Mouse (Mus musculus): ENCODE data around the gene Rbms2. TPM values are rescaled to one million over a fixed set of nuclear protein-coding genes. Genes with fewer than 3 reads are reported as not detected.

The Rbms2 gene
- polyA plus RNA-seq, 1 experiment from 2014 or later, result 19.7 TPM

GRCm38 (mm10) chr10:128110103-128110761 is 69.9 kb downstream of the Rbms2 start:
- WGBS, result 91% methylated on average over 4 of the region's 4 CpGs

GRCm38 (mm10) chr10:128097587-128097971 is 82.5 kb downstream of the Rbms2 start:
- Histone ChIP-seq H3K9me3 (ENCODE audit: control insufficient read depth, low read length) (no peaks in the 10 kb centered on the region), H3K4me3 (ENCODE audit: low read depth, low read length) (peak overlapping the region; percentile 100), H3K4me1 (ENCODE audit: control insufficient read depth, insufficient read depth, low read length) (peaks cover 19% of the 10 kb centered on the region), H3K4me2 (peak overlapping the region; percentile 71), H3K36me3 (ENCODE audit: control insufficient read depth, insufficient read depth, low read length) (no peaks in the 10 kb centered on the region), H3K27me3 (ENCODE audit: control insufficient read depth, insufficient read depth, low read length) (no peaks in the 10 kb centered on the region), H3K9ac (ENCODE audit: low read length) (peak overlapping the region; percentile 92), H3K27ac (ENCODE audit: low read depth, low read length) (peak overlapping the region; percentile 68)
- peak; percentile 97 for DNase-seq (ENCODE audit: low spot score, missing footprints)
- 0% methylated on average over 11 of the region's 13 CpGs for WGBS
- ATAC-seq (ENCODE audit: low FRiP score), result no peak

More at GRCm38 (mm10) chr10:128110103-128110761, 69.9 kb downstream of the Rbms2 start:
- DNase-seq (ENCODE audit: low spot score, missing footprints) (no peak), ATAC-seq (ENCODE audit: low FRiP score) (no peak)
- Histone ChIP-seq H3K4me1 (ENCODE audit: control insufficient read depth, insufficient read depth, low read length) (no peaks in the 10 kb centered on the region), H3K4me2 (no peak overlapping the region), H3K27me3 (ENCODE audit: control insufficient read depth, insufficient read depth, low read length) (no peaks in the 10 kb centered on the region), H3K36me3 (ENCODE audit: control insufficient read depth, insufficient read depth, low read length) (peaks cover 19% of the 10 kb centered on the region), H3K9me3 (ENCODE audit: control insufficient read depth, low read length) (no peaks in the 10 kb centered on the region), H3K27ac (ENCODE audit: low read depth, low read length) (no peak overlapping the region), H3K4me3 (ENCODE audit: low read depth, low read length) (no peak overlapping the region), H3K9ac (ENCODE audit: low read length) (no peak overlapping the region)

GRCm38 (mm10) chr10:128096693-128097586 is 83.2 kb downstream of the Rbms2 start:
- H3K9ac ChIP-seq (ENCODE audit: low read length), result peak overlapping the region; percentile 92
- peak overlapping the region; percentile 71 for H3K4me2 ChIP-seq
- H3K36me3 ChIP-seq (ENCODE audit: control insufficient read depth, insufficient read depth, low read length), result no peaks in the 10 kb centered on the region
- no peaks in the 10 kb centered on the region for H3K9me3 ChIP-seq (ENCODE audit: control insufficient read depth, low read length)
- H3K27me3 ChIP-seq (ENCODE audit: control insufficient read depth, insufficient read depth, low read length), result no peaks in the 10 kb centered on the region
- H3K27ac ChIP-seq (ENCODE audit: low read depth, low read length), result peak overlapping the region; percentile 68
- peaks cover 22% of the 10 kb centered on the region for H3K4me1 ChIP-seq (ENCODE audit: control insufficient read depth, insufficient read depth, low read length)
- peak overlapping the region; percentile 100 for H3K4me3 ChIP-seq (ENCODE audit: low read depth, low read length)
- WGBS, result under 1% methylated on average over 80 of the region's 86 CpGs
- ATAC-seq (ENCODE audit: low FRiP score) (peak; percentile 81), DNase-seq (ENCODE audit: low spot score, missing footprints) (peak; percentile 99)

GRCm38 (mm10) chr10:128096313-128096692 is 83.8 kb downstream of the Rbms2 start:
- no peaks in the 10 kb centered on the region for H3K27me3 ChIP-seq (ENCODE audit: control insufficient read depth, insufficient read depth, low read length)
- ATAC-seq (ENCODE audit: low FRiP score) (no peak), DNase-seq (ENCODE audit: low spot score, missing footprints) (peak; percentile 89)
- no peak overlapping the region for H3K27ac ChIP-seq (ENCODE audit: low read depth, low read length)
- H3K4me2 ChIP-seq, result peak overlapping the region; percentile 16
- peak overlapping the region; percentile 100 for H3K4me3 ChIP-seq (ENCODE audit: low read depth, low read length)
- H3K36me3 ChIP-seq (ENCODE audit: control insufficient read depth, insufficient read depth, low read length), result no peaks in the 10 kb centered on the region
- H3K4me1 ChIP-seq (ENCODE audit: control insufficient read depth, insufficient read depth, low read length), result peaks cover 28% of the 10 kb centered on the region
- H3K9me3 ChIP-seq (ENCODE audit: control insufficient read depth, low read length), result no peaks in the 10 kb centered on the region
- WGBS, result 20% methylated on average over 4 of the region's 4 CpGs
- H3K9ac ChIP-seq (ENCODE audit: low read length), result no peak overlapping the region

GRCm38 (mm10) chr10:128095003-128095636 is 85.0 kb downstream of the Rbms2 start:
- Histone ChIP-seq H3K9ac (ENCODE audit: low read length) (no peak overlapping the region), H3K4me1 (ENCODE audit: control insufficient read depth, insufficient read depth, low read length) (peaks cover 31% of the 10 kb centered on the region), H3K36me3 (ENCODE audit: control insufficient read depth, insufficient read depth, low read length) (no peaks in the 10 kb centered on the region), H3K4me3 (ENCODE audit: low read depth, low read length) (no peak overlapping the region), H3K4me2 (no peak overlapping the region), H3K9me3 (ENCODE audit: control insufficient read depth, low read length) (no peaks in the 10 kb centered on the region), H3K27me3 (ENCODE audit: control insufficient read depth, insufficient read depth, low read length) (no peaks in the 10 kb centered on the region), H3K27ac (ENCODE audit: low read depth, low read length) (no peak overlapping the region)
- 18% methylated on average over 9 of the region's 9 CpGs for WGBS
- ATAC-seq (ENCODE audit: low FRiP score), result no peak
- DNase-seq (ENCODE audit: low spot score, missing footprints), result no peak

GRCm38 (mm10) chr10:128094340-128094968 is 85.6 kb downstream of the Rbms2 start:
- Histone ChIP-seq H3K27ac (ENCODE audit: low read depth, low read length) (no peak overlapping the region), H3K9ac (ENCODE audit: low read length) (peak overlapping the region; percentile 28; the same call in 1 of the 2 replicates), H3K4me3 (ENCODE audit: low read depth, low read length) (peak overlapping the region; percentile 18; the same call in 1 of the 2 replicates), H3K4me1 (ENCODE audit: control insufficient read depth, insufficient read depth, low read length) (peaks cover 31% of the 10 kb centered on the region), H3K4me2 (peak overlapping the region; percentile 85), H3K27me3 (ENCODE audit: control insufficient read depth, insufficient read depth, low read length) (no peaks in the 10 kb centered on the region), H3K9me3 (ENCODE audit: control insufficient read depth, low read length) (no peaks in the 10 kb centered on the region), H3K36me3 (ENCODE audit: control insufficient read depth, insufficient read depth, low read length) (peaks cover 3% of the 10 kb centered on the region)
- DNase-seq (ENCODE audit: low spot score, missing footprints), result peak; percentile 92
- WGBS, result 12% methylated on average over 19 of the region's 19 CpGs
- ATAC-seq (ENCODE audit: low FRiP score), result peak; percentile 53

GRCm38 (mm10) chr10:128093496-128094294 is 86.4 kb downstream of the Rbms2 start:
- Histone ChIP-seq H3K4me1 (ENCODE audit: control insufficient read depth, insufficient read depth, low read length) (peaks cover 31% of the 10 kb centered on the region), H3K27me3 (ENCODE audit: control insufficient read depth, insufficient read depth, low read length) (no peaks in the 10 kb centered on the region), H3K4me2 (peak overlapping the region; percentile 85), H3K9ac (ENCODE audit: low read length) (peak overlapping the region; percentile 85), H3K36me3 (ENCODE audit: control insufficient read depth, insufficient read depth, low read length) (peaks cover 9% of the 10 kb centered on the region), H3K9me3 (ENCODE audit: control insufficient read depth, low read length) (no peaks in the 10 kb centered on the region), H3K27ac (ENCODE audit: low read depth, low read length) (no peak overlapping the region), H3K4me3 (ENCODE audit: low read depth, low read length) (peak overlapping the region; percentile 81)
- WGBS, result 26% methylated on average over 13 of the region's 13 CpGs
- DNase-seq (ENCODE audit: low spot score, missing footprints) (peak; percentile 90), ATAC-seq (ENCODE audit: low FRiP score) (no peak)
